Mouse (Mus musculus) heart, postnatal 10 days (tissue): ENCODE data around the gene Ulk4. TPM values are rescaled to one million over a fixed set of nuclear protein-coding genes. Genes with fewer than 3 reads are reported as not detected.
"Not testable (repeated sequence)": the region's sequence is repeated elsewhere in the genome, so short reads cannot be mapped to it uniquely, and the experiment has no call there.

ENCODE experiments used
- DNase-seq, 2 experiments: peaks; one replicate each; pipeline ENCODE4 v3.0.0; 2021
- intact Hi-C: fragments of 180-260 bp; cut with DNase I; formaldehyde crosslinking; loops from one replicate; pipeline ENCODE4 v1.15.1; 2025
- total RNA-seq, 2 experiments: library from RNA; stranded (reverse); gene quantifications; 2 replicates each; pipeline ENCODE4 v1.2.3; 2021

Gene Ulk4
- total RNA-seq, 2 experiments from 2014 or later, result 0.74 to 1.4 TPM

DNA sequence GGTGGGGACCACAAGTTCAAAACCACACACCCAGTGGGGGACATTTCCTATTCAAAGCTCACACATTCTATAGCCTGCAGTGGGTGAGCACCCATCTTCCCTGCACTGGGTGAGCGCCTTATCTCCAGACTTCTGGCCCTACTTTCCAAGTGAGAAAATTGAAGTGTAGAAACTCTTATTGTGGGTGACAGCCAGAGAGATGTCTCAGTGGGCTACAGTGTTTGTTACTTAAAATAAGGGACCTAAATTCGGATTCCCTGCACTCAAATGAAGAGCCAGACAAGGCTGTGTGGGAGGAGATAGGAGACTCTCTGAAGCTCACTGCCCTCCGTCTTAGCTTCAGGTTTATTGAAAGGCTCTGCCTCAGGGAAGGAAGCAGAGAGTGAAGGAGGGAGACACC lies 202.3 kb downstream of the Ulk4 start:
- DNase-seq, result no peak
- intact Hi-C loops, result no loop called here

DNA sequence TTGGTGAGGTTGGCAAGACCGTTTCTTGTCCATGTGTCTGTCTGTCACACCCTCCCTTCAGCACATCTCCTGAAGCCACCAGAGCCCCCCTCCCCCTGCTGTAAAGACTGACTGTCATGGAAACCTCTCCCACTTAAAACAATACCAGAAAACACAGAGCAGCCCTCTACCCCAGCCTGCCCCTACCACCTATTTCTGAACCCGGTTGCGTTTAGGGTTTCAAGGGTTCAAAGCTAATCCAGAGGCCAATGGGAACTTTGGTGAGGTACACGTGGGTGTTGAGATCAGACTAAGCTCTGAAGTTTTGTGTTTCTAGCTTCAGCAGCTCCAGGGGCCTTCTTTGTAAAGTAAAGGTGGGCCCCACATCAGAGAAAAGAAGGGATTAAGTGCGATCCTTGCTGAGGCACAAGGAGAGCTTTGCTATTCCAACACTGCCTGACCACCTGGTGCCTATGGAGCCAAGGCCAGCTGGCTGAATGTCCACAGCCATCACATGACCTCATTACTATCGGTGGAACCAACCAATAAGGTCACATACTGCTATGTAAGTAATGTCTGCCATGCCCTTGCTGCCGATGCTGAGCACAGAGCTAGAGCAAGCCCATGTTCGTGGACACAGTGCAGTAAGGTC lies 204.8 kb downstream of the Ulk4 start:
- intact Hi-C loops, result no loop called here
- no peak for DNase-seq

DNA sequence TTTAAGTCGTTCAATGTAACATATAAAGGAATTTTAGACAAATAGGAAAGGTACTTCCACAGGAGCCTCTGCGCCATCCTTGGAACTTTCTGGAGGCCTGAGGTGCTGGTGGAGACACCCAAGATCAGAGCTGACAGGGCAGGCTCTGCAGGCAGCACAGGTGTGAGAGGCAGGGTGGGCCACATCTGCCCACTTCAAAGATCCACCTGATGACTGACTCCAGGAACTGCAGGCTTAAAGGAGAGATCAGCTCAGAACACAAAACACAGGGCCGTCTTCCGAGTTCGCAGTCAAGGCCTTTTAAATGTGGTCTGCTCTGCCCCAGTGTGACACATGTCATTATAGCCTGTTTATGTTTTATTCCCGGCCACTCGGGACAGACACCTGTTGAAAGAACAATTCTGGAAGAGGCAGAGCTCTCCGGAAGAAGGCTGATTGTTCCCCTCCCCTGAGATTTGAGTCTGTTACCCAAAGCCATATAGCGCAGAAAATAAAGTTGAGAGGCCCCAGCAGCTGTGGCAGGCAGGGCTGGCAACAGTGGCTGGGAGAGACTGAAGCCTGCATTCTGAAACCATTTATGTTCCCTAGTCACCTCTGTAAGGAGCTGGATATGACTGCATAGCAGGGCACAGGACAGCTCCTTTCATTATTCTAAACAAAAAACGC lies 205.4 kb downstream of the Ulk4 start:
- intact Hi-C loops, result no loop called here
- DNase-seq, result no peak

DNA sequence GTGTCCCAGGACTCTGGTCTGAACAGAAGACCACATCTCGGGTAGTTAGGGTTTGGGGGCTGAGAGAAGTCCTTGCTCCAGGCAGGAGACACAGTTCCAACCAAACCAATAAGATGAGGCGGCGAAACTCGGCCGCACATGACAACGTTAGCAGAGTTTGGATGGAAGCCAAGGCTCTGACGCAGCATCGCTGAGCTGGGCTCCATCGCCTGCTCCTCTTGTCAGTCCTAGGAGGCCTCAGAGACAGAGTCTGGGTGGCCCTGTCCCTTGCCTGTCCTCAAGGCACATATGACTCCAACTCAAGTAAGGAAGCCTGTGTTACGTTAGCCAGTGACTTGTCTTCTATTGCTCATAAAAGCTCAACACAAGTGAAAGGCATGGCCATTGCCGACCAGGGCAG lies 205.9 kb downstream of the Ulk4 start:
- intact Hi-C loops, result no loop called here
- peak; percentile 68 to 69 for DNase-seq

DNA sequence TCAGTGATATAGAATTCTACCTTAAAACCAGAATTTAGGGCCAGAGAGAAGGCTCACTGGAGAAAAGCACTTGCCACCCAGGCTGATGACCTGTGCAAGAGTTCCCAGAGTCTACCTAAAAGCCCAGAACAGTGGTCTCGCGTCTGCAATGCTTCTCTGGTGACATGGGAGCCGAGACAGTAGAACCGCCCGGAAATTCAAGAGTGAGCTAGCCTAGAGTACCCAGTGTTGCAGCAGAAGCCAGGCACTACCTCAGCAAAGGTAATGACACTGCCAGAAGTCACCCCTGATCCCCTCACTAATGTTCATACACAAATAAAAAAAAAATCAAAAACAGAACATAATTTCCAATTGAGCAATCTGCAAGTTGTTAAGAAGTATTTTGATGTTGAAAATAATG lies 208.9 kb downstream of the Ulk4 start:
- intact Hi-C loops, result loop anchor here (10.0 kb wide), 1 partner anchor 293 kb away; no protein-coding TSS in a partner anchor

DNA sequence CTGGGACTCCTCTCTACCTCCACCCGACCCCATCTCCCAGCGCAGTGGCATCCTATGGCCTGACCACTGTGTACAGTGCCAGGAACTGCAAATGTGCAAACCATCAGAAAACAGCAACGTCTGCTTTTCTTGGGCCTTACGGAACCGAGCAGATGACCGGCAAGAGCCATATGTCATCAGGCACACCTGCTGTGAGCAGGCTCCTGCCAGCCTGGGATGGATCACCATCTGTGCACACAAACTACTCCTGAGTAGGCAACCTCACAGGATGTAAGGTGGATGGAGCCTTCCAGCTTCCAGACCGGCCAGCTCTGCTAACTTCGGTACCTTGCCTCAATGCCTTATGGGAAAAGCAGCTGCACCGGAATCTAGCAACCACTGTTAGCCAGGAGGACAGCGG lies 210.0 kb downstream of the Ulk4 start:
- intact Hi-C loops, result loop anchor here (10.0 kb wide), 1 partner anchor 292 kb away; no protein-coding TSS in a partner anchor
- no peak for DNase-seq

More for the DNA sequence above, 208.9 kb downstream of the Ulk4 start:
- DNase-seq, result no peak

DNA sequence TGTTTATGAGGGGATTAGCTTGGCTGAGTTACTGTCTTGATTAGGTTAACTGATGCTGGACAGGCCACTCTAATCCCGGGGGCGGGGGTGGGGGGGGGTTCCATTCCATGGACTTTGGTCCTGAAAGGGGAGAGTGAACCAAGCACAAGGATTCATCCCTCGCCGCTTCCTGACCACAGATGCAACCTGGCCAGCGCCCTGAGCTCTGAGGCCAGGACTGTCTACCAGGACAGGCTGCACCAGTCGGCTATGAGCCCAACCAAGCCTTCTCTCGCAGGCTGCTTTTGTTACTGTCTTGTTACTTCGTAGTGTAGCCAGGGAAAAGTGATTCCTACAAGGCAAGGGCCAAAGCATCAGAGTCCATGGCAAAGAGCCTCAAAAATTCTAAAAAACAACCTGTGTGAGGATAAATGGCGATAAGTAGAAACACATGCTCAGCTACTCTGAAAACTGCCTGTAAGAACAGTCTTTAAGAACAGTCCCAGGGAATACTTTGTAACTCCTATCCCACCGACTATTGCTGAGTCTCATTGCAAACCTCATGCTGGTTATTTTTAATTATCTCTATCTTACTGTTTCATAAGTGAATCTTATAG lies 211.5 kb downstream of the Ulk4 start:
- intact Hi-C loops, result loop anchor here (10.0 kb wide), 1 partner anchor 291 kb away; no protein-coding TSS in a partner anchor
- no peak for DNase-seq

DNA sequence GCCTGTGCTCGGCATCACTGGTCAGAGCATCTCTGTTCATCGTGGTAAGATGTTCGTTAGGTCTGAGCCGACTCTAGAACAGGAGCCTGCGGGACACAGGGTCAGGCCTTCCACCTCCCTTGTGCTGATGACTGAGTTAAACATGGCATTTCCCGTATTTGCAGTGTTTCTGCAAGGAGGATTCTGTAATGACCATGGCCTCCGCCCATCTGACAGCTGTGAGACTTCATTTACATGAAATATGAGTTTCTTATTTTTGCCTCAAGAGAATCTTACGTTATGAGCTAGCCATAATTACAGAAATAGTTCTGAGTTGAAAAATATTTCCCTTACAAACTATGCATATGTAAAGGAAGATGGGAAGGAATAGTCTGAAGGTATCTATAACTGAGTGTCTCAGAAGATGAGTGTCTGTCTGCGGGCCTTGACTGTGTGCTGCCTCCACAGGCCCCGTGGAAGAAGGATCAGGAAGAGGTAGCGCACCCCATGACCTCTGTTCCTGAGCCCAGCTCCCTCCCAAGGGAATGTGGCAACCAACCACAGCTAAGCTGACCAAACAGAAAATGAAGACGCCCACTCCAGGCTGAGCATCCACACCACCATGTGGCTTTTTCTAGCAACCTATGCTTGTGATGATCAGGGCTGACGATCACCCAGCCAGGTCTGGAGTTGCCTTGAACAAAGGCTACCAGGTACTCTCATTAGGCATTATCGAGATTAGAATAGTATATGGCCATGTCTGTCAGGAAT lies 212.2 kb downstream of the Ulk4 start:
- intact Hi-C loops, result loop anchor here (10.0 kb wide), 1 partner anchor 290 kb away; no protein-coding TSS in a partner anchor
- no peak for DNase-seq

DNA sequence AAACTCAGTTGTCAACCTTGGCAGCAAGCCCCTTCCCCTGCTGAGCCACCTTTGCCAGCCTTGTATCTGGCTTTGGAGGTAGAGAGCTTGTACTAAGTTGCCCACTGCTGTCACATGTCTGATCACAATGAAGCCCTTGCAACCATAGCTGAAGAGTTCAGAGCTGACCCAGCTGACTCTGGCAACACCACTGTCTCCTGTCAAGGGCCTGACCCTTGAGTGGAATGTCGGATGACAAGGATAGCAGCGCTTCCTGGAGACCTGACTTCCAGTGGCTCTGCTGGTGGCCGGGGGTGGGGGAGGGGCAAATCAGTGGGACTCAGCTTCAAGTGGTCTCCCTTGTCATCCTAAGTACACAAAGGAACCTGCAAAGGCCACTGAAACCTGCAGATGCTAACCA lies 214.3 kb downstream of the Ulk4 start:
- intact Hi-C loops, result loop anchor here (10.0 kb wide), 1 partner anchor 288 kb away; no protein-coding TSS in a partner anchor

DNA sequence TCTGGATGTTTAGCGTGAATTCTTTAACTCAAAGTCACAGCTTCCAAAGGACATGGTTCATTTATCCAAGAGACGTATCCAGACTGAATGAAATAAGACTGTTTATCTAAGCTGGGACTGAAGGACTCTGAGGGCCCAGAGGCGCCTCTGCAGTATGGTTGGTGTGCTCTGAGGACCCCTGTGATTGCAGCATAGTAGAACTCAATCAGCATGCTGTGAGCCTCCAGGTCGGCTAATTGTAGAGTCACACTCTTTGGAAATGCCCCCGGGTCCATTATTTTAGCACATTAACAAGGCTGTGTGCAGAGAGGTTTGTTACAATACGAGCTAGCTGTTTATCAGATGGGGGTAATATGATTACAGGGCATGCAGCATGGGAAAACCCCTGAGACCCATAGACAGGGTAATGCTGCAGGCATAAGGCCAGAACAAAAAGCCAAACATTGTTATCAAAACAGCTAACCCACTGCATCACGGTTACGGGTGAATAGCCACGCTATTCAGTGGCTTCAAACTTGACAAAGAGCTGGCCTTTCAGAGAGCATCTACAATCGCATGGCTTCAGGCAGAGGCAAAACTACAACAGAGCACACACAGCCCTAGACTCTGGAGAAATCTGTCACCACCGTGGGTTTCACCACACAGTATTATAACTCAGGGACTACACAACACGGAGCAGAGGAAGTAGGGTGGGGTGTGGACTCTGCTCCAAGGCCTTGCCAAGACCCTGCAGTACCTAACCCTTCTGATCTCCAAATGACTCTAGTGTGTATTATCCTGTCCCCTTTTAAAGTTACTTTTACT lies 215.0 kb downstream of the Ulk4 start:
- intact Hi-C loops, result loop anchor here (10.0 kb wide), 1 partner anchor 287 kb away; no protein-coding TSS in a partner anchor
- no peak for DNase-seq

More for the DNA sequence above, 214.3 kb downstream of the Ulk4 start:
- DNase-seq, result no peak

DNA sequence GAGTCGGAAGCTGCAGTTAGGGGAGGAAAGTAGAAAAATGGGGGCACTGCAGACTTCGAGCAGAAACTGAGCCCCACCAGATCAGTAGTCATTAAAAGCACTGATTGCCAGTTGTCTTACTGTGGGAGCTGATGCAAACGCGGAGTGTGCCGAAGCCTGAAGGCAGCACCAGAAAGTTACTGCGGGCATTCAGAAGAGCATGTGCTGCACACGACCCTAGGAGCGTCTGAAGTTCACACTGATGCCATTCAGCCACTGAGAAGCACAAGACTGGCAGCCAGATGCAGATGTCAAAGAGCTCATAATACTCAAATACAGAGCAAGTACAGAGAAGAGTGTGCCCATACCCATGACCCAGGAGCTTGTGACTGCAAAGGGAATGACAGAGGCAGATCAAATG lies 216.7 kb downstream of the Ulk4 start:
- intact Hi-C loops, result loop anchor here (10.0 kb wide), 1 partner anchor 286 kb away; no protein-coding TSS in a partner anchor
- DNase-seq, result no peak

DNA sequence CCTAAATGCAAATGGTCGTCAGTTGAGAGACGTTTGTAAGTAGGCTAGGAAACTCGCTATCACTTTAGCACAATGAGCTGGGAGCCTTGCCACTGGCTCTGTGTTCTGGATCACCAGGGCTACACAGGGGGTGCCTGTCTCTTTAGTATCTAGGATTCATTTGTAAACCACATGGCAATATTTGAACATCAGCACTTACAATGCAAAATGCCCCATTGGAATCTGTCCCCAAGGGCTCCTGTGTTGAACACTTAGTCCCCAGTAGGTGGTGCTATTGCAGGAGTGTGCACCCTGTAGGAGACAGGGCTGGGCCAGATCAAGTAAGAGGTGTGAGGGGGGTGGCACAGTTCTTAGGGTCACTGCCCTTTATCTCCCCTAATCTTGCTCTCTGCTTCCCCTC lies 217.7 kb downstream of the Ulk4 start:
- no peak for DNase-seq
- intact Hi-C loops, result no loop called here

DNA sequence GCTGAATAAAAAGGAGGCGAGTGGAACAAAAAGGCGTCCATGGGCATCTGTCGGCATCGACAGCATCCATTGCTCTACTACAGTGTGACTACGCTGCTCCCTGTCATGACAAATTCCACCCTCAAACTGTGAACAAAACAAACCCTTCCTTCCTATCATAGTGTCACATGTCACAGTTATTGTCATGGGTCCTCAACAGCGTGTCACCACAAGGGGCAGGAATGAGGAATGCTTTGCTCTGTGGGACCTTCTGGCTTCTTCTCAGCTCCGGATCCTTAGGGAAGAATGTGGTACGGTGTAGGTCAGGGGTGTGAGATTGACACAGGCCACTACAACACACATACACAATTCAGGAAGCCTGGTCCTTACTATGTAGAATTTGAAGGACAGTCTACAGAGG lies 218.5 kb downstream of the Ulk4 start:
- DNase-seq, result no peak
- intact Hi-C loops, result no loop called here

DNA sequence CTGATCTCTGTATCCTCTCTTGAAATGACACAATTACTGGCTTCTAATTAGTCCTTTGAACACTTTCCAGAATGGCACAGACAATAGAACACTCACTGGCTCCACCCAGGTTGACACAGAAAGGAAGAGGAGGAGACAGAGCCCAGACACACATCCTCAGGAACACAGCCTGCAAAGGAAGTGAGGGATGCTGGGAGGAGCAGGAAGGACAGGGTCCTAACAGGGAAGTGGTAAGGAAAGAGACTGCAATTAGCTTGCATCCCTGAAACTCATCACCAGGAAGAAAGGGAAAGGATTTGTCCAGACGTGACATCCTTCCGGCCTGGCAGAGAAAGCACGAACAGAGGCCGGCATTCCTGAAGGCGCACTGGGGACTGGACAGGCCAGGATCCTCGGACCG lies 218.9 kb downstream of the Ulk4 start:
- DNase-seq, result peak; percentile 48 to 58
- intact Hi-C loops, result no loop called here

DNA sequence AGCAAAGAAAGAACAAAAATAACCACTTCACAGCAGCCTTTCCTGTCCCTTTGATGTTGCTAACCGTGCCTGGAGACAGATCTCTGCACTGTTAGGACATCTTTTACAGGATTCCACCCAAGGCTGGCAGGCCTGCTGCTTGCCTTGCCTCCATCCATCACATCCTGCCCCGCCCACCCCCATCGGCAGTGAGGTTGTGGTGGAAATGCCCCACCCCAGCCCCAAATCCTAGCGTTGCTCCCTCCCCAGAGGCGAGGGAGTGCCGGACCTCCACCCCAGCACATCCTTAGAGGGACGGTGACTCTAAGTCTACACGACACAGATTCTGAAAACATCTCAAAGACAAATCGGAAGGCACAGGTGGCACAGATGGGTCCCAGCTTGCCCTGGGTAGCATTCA lies 219.6 kb downstream of the Ulk4 start:
- intact Hi-C loops, result no loop called here
- DNase-seq, result no peak

DNA sequence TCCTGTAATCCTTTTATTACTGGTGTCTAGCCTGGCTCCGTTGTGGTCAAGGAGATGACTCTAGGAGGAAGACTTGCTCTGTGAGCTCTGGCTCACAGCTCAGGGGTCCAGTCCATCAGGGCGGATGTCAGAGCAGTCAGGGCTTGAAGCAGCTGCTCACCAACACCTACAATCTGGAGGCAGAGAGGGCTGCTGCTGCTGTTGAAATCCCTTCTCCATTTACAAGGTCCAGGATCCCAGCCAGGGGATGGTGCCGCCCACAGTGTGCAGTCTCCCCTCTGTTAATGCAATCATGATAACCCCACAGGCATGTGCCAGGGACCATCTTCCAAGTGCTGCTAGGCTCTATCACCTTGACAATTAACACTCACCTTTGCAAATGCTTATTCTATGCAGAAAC lies 220.5 kb downstream of the Ulk4 start:
- intact Hi-C loops, result no loop called here
- no peak for DNase-seq

DNA sequence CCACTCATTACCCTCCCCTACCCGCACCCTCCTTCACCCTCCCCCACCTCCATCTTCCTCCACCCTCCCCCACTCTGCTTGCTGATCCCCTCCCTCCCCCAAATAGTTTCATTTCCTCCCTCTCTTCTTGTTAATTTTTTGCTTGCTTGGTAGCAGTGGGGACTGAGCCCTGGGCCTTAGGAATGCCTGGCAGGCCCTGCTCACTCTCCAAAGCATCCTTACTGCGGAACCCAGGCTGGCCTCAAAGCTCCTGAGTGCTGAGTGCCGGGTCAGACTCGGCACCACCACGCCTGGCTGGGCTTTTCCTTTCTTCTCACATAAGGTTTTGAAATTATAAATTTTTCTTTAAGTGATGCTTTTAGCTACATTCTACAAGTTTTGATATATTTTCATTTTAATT lies 221.0 kb downstream of the Ulk4 start:
- intact Hi-C loops, result no loop called here
- DNase-seq, result no peak

DNA sequence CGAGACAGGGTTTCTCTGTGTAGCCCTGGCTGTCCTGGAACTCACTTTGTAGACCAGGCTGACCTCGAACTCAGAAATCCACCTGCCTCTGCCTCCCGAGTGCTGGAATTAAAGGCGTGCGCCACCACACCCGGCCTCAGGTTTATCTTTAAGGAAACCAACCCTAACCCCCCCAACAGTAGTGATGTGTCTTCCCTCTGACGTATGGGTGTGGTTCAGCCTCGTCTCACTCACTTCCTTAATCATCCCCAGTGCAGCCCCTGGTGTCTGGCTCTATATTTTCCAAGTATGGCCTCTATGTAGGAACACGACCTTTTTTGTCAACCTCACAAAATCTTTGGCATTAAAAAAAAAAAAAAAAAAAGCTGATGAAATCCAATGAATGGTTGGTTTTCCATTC lies 231.3 kb downstream of the Ulk4 start:
- DNase-seq, intact Hi-C loops: not testable (repeated sequence)

DNA sequence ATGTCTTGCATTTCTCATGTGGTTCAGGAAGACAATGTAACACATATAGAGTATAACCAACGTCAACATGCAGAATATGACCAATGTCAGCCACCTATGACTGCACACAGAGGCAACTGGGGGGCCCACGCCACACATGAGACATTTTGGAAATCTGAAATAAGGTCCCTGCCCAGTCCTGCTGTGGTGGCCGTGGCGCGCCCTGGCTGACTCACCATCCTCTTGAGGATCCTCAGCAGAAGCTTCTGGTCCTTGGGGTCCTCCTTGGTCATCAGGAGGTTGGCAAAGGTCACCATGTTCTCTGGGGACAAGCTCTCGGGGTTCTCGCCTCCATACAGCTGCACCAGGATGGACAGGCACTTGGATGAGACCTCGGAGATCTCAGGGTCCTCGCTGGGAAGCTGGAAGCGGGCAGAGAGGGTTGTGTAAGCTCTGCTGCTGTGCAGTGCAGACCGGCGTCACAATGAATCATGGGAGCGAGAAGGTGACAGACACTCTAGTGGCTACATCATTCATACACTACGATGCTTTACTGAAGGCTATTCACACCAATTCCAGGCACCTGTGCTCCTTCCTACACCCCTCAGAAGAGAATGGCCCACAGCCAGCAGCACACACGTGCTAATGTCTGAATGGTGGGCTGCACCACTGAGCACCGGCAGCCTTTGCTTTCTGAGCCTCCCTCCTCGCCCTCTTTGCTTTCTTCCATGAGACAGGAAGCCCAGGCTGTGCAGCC lies 232.4 kb downstream of the Ulk4 start:
- intact Hi-C loops, result no loop called here
- DNase-seq, result no peak

DNA sequence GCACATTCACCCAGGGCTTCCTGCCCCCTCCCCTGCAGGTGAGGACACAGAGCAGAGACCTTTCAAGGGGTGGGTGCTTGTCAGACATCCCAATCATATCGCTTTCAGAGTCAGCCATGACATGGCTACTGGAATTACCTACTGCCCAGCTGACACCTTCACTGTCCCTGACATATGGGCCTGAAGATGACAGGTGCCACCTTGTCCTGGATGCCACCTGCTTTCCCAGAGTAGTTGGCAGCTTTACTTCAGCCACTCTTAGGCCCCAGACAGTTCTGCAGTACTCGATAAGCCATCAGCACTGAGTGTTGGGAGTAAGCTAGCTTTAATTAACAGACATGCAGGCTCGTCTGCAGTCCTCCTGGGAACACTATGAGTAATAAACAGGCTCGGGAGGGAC lies 234.0 kb downstream of the Ulk4 start:
- intact Hi-C loops, result no loop called here

More for the DNA sequence above, 234.0 kb downstream of the Ulk4 start:
- no peak for DNase-seq
